Mouse (Mus musculus) ovary, postnatal 36 days (tissue): ENCODE measurements around the gene Rin2.
A peak's percentile ranks its signal among the peaks of the same experiment; 100 is the strongest.

Source experiments
- DNase-seq: peaks from one replicate; pipeline ENCODE4 v3.0.0; 2022; ENCODE audit warnings: low spot score, mixed read lengths

Gene Rin2

GRCm38 (mm10) chr2:145829231-145829630 lies 154.2 kb downstream of the Rin2 start:
- DNase-seq, result no peak

- no peak for DNase-seq
Measured at GRCm38 (mm10) chr2:145830417-145830816, 155.4 kb downstream of the Rin2 start.

GRCm38 (mm10) chr2:145831949-145832835 lies 157.2 kb downstream of the Rin2 start:
- DNase-seq, result peak; percentile 44

GRCm38 (mm10) chr2:145832836-145833221 lies 157.8 kb downstream of the Rin2 start:
- DNase-seq, result no peak

GRCm38 (mm10) chr2:145833341-145833740 lies 158.3 kb downstream of the Rin2 start:
- DNase-seq, result no peak

GRCm38 (mm10) chr2:145835920-145836319 lies 160.9 kb downstream of the Rin2 start:
- no peak for DNase-seq

GRCm38 (mm10) chr2:145838675-145839074 lies 163.7 kb downstream of the Rin2 start:
- DNase-seq, result no peak

GRCm38 (mm10) chr2:145839565-145840315 lies 164.7 kb downstream of the Rin2 start:
- DNase-seq, result no peak

GRCm38 (mm10) chr2:145840320-145840719 lies 165.3 kb downstream of the Rin2 start:
- no peak for DNase-seq

GRCm38 (mm10) chr2:145840910-145841870 lies 166.2 kb downstream of the Rin2 start:
- no peak for DNase-seq

GRCm38 (mm10) chr2:145843322-145843721 lies 168.3 kb downstream of the Rin2 start:
- DNase-seq, result no peak

- DNase-seq, result no peak
Measured at GRCm38 (mm10) chr2:145846595-145846994, 171.6 kb downstream of the Rin2 start.

GRCm38 (mm10) chr2:145849170-145849905 lies 174.3 kb downstream of the Rin2 start:
- no peak for DNase-seq

- no peak for DNase-seq
Measured at GRCm38 (mm10) chr2:145850779-145851178, 175.8 kb downstream of the Rin2 start.

- no peak for DNase-seq
Measured at GRCm38 (mm10) chr2:145855831-145856230, 180.8 kb downstream of the Rin2 start.

- DNase-seq, result no peak
Measured at GRCm38 (mm10) chr2:145857864-145858263, 182.8 kb downstream of the Rin2 start.

- peak; percentile 62 for DNase-seq
Measured at GRCm38 (mm10) chr2:145859442-145859931, 184.5 kb downstream of the Rin2 start.

GRCm38 (mm10) chr2:145859932-145860801 lies 185.2 kb downstream of the Rin2 start:
- DNase-seq, result peak; percentile 89

GRCm38 (mm10) chr2:145861193-145862123 lies 186.4 kb downstream of the Rin2 start:
- no peak for DNase-seq
